Mouse (Mus musculus) induced T-regulatory cell, adult 2 months (primary cell): Measurements from ENCODE around the gene Dido1.
"Not testable (repeated sequence)": the region's sequence is repeated elsewhere in the genome, so short reads cannot be mapped to it uniquely, and the experiment has no call there.

Experiments used
- DNase-seq: peaks from one replicate; pipeline ENCODE4 v3.0.0-alpha.2; 2012; ENCODE audit warnings: low read depth

Gene Dido1

DNA sequence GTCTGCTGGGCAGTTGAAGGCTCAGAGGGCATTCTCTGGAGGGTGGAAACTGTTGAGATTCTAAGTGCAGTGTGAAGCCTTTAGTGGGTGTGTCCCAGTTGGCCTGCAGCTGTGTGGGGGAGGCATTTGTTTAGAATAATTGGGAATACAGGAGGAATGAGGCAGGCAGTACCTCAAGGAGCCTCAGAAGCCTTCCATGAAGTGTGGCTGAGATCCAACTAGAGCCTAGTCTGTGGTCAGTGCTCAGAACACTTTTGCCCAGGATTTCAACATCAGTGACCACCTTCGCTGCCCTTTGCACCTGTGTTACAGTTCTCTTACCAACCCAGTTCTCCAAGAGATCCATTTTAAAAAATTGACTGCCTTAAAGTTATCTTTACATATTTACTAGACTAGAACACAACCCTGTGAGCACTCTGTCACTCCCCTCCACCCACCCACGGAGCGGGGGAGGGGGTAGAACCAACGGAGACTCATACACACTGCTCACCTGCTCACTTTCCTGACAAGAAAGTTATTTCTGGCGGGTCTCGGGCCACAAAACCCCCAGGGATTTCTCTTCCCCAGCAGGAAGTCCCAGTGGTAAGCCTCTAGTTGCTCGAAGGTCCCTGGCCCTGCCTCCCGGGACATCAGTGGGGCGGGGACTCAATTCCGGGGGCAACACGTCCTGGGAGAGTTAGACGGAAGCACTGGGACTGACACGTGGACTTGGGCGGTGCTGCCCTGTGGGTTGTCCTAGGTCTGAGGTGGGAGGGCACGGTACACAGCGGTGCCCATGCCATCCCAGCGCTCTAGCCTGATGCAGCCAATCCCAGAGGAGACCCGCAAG, 15.0 kb upstream of the Dido1 start, which contains the start of gene Slc17a9:
Gene Slc17a9 (plus strand): TSS at position 679 of the 829 bp plus-strand sequence.
- peak; percentile 80 for DNase-seq

DNA sequence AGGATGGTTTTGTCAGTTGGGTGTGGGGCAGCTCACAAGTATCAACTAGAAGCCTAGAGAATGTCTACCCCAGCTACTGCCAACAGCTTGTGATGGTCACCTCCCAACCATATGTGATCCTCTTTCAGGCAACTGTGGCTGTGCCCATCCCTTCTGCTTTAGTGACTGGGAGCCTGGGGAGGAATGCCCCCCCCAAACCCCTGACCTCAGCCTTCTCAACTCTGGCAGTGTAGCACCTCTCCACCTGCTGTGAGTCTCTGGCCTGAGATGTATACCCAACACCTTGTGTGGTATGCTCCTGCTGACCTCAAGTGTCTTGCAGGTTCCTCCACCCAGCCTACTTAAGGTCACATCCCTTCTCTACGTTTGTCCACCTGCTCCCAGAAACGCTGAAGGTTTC, 14.1 kb upstream of the Dido1 start:
- no peak for DNase-seq

DNA sequence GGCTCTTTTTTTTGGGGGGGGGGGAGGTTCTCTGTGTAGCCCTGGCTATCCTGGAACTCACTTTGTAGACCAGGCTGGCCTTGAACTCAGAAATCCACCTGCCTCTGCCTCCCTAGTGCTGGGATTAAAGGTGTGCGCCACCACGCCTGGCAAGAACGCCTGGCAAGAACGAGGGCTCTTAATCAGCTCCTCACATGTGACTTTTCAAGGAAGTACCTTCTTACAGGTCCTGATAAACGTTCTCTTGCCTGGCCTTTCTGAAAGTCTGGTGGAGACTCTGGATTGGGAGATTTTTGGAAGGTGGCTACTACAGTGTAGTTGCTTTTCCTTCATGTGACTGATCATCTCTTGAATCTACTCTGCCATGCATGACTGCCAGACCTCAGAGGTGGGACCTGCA, 12.9 kb upstream of the Dido1 start:
- DNase-seq: not testable (repeated sequence)

DNA sequence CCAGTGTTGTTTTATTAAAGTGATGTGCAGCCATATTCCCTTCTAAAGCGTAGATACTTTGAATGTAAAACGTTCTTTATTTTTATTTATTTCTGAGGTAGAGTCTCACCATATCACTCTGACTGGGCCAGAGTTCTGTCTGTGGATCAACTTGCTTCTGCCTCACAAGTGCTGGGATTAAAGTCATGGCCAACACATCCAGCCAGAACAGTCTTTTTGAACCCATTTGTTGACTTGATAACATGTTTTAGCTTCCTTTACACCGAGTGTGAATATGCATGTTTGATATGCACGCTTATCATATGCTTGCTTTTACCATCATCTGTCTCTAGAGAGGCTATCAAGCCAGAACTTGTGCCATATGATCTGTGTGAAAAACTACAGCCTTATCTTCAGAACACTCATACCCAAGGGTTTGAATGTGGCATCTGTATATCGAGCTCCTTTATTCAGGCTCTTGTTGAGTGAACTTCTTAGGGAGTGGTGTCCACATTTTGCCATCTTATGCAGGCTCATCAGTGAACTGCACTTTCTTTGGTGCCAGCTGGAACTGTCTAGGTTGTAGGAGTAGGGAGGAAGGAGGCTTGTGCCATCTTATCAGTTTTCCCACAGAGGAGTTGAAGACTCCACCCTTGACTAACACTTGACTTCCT, 2.4 kb upstream of the Dido1 start:
- DNase-seq: no peak

DNA sequence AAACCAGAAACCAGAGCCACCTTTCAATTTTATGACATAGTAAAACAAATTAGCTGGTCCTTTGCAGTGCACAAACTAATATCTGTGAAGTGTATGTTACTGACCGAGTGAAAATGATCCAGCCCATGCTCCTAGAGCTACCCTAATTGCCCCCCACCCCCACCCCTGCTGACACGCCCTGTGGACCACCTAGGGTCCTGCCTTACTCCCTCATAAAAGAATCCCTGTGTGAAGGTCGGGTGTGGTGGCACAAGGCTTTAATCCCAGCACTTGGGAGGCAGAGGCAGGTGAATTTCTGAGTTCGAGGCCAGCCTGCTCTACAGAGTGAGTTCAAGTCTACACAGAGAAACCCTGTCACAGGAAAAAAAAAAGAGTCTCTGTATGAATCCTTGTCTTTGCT, 1.7 kb upstream of the Dido1 start:
- no peak for DNase-seq

DNA sequence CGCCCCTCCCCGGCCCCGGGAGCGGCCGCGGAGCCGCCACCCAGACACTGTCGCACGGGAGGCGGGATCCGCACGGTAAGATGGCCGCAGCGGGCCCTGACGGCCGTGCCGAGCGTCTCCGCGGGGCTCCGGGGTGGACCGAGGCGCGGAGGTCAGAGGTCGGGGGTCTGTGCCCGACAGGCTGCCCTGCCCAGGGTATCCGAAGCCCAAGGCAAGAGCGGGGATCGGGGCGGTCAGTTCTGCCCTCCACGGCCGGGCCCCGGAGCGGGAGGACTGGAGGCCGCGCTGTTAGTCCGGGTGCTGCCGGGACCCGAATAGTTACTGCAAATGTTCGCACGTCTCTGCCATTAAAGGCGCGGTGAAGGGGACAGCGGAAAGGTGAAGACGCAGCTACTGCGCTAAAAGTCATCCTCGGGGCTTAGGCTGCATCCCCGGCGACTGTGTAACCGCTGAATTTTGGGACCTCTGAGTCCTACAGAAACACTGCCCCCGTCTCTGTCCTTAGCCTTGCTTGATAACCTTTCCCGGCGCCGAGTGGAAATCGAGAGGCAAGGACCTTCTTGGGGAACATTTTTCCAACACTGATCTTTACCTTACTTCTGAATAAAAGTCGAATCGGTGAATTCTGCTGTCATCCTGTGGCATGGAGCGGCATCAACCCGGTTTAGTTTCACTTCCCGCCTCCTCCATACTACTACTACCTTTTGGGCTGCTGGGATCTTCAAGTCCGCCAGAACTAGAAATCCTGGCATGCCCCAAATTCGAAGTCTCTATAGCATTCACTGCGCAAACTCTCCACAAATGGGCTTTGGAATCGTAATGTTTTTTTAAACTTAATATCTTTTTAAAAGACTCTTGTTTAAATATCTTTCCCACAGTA, 717 bp upstream of the Dido1 start:
- peak; percentile 66 for DNase-seq

DNA sequence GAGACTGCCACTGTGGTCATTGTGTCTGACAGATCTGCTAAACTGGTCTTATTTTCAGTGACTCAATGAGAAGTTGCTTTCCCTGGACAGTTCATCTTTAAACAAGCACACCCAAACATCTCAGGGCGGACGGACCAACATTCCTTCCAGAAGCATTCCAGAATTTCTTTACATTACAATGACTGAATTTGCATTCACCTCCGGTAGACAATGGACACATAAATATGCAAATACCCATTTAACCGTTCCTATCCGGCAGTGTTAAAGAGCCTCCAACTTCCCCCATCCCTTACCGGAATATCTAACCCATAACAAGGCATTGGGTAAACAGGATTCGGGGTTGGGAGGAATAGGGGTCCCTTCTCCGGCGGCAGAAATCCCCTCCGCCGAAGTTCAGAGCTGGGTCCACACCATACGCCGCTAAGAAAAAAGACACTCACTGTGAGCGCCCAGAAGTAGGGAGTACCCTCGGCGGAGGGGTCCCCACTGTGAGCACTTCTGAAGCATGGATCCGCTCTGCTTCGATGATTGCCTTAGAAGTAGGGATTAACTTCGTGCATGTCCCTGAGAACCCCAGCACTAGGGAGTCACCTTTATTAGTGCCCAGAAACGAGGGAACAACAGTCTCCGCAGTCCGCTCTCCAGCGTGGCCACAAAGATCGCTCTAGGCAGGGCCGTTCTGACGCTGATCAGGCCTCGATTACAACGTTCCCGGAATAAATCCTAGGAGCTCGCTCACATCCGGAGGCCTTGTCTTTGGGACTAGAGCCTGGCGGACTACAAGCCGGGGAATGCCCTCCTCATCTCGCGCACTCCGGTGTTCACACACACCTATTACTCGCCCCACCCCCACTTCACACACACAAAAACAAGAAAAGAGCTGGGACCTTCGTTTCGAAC, 526 bp downstream of the Dido1 start:
- DNase-seq: peak; percentile 43

DNA sequence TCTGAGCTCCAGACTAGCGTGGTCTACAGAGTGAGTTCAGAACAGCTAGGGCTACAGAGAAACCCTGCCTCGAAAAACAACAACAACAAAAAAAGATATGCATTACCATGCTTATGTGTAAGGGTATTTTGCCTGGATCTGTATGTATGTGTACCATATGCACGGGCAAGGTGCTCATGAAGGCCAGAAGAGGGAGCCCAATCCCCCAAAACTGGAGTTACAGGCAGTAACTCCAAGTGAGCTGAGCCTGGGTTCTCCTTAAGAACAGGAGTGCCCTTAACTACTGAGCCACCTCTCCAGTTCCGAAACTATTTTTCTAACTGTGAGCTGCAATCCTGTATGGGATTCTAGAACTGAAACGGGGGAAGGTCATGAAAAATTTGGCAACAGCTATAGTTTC, 3.8 kb downstream of the Dido1 start:
- DNase-seq: no peak

DNA sequence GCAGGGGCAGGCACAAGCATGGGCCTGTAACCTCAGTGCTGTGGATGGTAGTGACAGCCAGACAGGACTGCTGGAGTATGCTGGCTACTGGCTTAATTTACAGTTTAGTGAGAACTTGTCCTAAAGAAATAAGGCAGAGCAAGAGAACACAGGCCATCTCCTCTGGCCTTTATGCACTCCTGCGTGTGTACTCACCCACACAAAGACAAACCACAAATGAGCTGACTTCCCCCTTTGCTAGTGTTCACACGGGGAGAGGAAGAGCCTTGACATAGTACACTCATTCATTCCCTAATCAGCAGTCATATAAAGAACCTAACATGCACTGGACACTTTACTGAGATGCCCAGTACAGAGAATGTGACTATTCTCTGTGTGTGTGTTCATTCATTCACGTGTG, 4.7 kb downstream of the Dido1 start:
- DNase-seq: no peak

DNA sequence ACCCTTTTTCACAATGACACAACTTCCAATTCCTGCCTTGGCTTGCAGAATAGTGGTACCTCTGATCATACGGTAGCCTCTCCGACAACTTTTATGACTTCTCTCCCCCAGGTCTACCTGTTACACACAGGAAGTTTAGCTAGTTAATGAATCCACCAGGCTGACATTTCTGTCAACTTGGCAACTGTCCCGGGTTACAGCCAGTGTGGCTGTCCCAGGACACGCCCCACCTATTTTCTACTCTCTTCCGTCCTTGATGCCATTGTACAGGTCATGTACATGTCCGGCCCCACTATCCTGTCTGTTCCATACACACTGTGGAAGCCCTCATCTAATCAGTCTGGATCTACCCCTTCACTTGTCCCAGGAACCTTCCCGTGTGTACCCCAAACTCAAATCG, 5.2 kb downstream of the Dido1 start:
- no peak for DNase-seq

DNA sequence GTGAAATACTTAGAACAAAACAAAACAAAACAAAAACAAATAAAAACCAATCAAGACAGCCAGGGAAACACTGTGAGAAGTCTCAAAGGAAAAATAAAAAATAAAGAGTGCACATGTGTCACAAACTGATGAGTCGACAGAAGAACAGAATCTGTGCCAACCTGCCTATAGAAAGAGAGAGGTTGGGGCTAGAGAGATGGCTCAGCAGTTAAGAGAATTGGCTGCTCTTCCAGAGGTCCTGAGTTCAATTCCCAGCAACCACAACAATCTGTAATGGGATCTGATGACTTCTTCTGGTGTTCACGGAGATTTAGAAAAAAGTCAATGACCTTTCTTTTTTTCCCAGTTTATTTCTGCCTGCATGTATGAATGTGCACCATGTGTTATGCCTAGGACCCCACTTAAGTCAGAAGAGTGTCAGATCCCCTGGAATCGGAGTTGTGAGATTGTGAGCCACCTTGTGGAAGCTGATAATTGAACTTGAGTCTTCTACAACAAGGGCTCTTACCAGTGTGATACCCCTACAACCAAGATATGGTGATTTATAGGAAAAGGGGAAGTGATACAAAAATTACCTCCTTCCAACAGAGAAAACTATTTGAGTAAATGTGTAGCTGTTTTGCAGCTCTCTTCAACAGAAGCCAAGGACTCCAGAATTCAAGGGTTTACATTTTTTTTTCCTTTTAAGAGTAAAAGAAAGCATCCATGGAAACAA, 6.0 kb downstream of the Dido1 start:
- no peak for DNase-seq

DNA sequence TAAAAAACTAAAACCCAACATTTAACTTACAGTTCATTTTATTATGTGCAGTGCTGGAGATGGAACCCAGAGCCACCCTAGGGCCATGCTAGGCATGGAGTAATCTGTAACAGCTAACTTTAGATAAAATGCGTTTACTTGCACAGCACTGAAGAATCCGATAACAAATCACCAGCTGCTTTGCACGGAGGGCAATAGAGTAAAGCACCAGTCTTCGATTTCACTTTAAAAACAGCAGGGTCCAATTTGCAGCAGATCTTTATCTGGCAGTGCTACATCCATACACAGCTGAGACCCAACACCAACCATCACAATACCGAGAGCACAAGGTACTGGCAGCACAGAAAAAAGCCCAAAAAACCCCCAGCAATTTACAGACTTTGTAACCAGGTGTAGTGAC, 6.6 kb downstream of the Dido1 start:
- no peak for DNase-seq

DNA sequence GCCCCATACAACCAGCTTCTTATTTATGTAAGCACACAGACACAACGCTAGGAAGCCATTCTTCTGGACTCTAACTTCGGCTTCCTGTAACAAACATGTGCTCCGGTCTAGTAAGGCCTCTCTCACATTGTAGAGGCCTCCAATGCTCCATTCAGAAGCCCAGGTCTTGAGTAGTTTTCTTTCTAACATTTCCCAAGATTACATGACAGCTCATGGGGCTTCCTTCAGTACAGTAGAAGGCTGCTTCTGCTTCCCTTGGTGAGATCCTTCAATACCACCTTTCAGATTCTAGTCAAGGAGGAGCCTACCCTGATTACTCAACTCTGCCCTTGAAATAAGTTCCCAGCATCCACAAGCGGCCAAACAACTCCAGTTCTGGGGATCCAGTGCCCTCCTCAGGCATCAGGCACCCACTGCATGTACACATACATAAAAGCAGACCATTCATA, 7.1 kb downstream of the Dido1 start:
- no peak for DNase-seq

DNA sequence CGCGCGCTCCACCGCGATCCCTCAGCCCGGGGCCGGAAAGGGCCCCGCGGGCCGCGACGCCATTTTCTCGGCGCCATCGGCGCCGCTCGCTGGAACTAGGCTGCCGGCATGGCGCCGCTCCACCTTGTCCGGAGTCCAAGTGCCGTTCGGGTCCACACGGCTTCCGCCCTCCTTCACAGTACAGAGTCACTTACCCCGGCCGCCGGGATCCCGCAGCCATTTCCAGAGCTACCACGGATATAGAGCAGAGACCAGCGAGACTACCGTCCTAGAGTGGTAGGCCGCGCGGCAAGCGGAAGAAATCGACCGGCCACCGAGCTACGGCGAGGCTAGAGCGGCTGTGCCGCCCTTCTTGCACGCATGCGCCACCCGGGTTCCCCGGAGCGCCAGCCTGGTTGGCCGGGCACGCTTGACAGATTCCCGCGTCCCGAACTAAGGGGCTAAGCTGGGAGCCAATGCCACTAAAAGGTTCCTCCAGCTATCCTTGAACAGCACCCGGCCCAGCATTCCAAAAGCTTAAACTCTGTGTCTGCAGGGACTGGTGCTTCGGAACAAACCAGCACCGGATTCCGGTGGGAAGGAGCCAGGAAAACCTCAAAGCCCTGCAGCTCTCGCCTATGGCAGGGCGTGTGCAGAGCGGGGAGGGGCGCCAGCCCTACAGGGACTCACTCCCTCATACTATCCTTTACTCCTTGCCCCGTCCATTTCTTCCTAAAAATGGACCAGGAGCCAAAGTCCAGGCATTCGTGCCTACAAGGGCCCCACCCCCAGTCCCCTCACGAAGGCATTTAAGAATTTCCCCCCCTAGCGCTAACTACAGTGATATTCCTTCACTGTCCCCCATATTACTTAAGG, 7.8 kb downstream of the Dido1 start:
- peak; percentile 94 for DNase-seq

DNA sequence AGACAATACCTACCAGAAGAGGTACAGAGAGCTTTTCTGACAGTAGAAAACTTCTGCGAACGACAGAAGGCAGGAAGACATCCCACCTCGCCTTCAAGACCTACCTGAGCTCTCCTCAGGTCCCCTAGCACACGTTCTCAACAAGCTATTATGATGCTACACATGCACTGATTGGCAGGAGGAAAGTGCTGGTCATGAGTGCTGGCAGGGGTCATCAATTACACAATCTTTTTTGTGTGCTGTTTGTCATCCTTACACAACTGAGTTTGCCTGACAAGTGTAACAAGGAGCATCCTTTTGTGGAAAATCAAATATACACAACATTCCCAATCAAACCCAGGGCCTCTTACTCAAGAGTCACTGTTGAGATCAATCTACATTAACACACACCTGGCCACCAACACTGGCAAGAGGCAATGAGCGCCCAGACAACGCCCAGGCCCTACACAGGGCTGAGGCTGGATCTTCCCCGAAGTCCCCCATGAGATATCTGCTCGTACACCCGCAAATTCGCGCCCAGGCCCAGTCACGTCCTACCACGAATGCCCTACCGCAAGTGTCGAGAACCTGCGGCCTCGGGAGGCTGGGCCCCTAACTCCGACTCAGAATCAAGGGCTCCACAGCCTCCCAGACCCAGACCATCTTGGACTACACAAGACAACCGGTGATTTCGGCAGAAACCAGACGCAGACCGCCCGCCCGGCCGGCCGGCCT, 8.6 kb downstream of the Dido1 start:
- DNase-seq: peak; percentile 47

DNA sequence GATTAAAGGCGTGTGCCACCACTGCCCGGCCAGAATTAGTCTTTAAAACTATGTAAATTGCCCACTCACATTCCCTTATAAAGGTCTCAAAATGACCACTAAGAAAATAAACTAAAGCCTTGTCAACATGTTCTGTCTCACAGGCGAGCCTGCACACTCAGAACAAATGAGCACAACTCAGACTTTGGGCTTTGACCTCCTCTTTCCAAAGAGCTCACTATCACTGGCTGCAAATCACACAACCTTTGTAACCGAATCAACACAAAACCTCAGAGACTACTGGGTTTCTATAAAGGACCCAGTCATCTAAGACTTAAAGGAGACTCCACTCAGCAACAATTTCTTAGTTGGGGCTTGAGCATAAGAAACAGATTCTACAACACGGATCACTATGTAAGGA, 9.3 kb downstream of the Dido1 start:
- no peak for DNase-seq

DNA sequence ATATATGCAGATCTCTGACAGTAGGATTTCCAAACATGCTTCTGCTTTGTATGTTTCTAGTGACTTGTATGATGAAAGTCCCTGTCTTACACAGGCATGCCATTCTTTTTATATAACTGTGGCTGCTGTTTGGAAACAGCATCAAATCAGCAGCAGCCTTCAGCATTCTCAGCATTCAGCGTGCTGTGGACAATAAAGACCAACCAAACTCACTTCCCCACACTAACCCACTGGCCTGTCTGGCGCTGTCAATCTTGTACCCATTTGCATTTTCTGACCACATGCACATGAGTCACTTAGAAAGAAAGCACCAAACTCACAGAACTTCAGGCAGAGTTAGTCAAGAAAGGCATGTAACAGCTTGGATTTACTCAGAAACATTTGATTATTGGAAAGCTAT, 14.6 kb downstream of the Dido1 start:
- DNase-seq: no peak

DNA sequence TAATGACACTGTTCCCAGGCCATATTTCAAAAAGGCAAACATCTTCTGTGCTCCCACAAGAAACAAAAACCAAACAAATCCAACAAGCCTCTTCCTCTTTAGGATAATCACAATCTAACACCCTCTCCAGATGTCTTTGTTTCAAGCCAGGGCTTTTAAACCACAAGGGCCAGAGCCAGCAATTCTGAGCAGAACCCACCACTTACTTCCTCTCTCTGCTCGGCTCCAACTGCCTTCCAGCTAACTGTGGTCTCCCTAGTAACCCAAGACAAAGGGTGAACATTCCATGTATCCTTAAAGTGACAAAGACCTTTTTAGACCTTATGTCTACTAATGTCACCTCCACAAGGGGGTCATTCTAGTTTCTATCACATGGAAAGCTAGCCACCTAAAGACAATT, 17.2 kb downstream of the Dido1 start:
- no peak for DNase-seq

DNA sequence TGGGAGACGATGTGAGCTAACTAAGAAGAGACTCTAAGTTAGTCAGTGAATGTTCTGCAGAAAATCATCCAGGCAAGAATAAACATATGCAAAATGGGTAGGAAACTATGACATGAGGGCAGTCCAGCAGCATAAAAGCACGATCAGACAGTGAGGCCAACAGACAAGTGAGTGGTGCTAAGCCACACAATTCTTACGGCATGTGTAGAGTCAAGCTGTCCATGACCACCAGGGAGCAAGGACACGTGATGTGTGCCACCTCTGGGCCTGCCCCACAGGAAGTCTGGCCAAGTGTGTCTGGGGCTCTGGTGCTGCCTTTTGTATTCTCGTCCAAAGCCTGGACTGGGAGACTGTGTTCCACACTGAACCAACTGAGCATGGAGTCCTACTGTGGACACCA, 20.0 kb downstream of the Dido1 start:
- DNase-seq: no peak
